Mouse (Mus musculus): ENCODE data around the gene Timp4. TPM values are rescaled to one million over a fixed set of nuclear protein-coding genes. Genes with fewer than 3 reads are reported as not detected.

Timp4 gene
- polyA plus RNA-seq, 1 experiment from 2014 or later, result 27.1 TPM

DNA sequence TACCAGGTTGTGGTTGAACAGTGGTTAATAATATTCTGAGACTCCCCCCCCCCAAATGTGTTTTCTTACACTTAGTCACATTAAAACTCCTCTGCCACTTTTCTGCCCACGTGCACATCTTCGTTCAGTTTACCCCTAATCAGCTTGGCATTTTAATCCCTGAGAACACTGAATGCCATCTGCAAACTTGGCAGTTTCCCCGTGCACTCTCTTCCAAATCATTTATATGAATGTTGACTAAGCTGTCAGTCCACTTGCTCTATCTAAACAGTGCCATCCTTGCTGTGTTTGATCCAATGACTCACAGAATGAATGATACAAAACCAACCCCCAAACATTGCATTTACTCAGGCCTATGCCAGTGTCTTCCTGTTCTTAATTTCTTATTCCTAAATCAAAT, 26.5 kb downstream of the Timp4 start:
- Histone ChIP-seq H3K9me3 (no peaks in the 10 kb centered on the region), H3K27ac (replicated peaks) (no peak overlapping the region), H3K9ac (no peak overlapping the region), H3K4me1 (replicated peaks) (peaks cover 11% of the 10 kb centered on the region; the same call in 1 of the 2 replicates), H3K27me3 (no peaks in the 10 kb centered on the region), H3K4me3 (no peak overlapping the region), H3K4me2 (no peak overlapping the region), H3K36me3 (no peaks in the 10 kb centered on the region)
- ATAC-seq (ENCODE audit: low FRiP score, low read depth), result no peak
- 54% methylated on average over 3 of the region's 3 CpGs for WGBS

DNA sequence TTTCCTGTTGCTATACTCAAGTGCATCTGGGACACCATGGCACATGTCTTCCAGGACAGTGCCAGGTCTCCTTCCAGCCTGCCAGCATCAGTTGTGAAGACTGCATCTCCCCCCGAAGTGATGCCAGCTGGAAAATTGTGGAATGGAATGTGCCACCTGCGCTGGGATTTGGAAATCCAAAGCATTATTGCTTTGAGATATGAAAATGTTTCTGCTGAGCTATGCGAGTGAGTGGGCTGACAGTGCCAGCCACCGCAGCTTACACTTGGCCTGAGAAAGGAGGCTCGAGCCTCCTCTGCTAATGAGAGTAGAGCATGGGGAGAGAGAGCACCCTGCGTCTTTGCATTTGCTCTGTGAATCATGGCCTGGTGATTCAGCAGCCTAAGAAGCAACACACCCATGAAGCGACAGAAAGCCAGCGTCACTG, 30.8 kb downstream of the Timp4 start:
- H3K4me2 ChIP-seq, result no peak overlapping the region
- H3K9ac ChIP-seq, result no peak overlapping the region
- 79% methylated on average over 8 of the region's 8 CpGs for WGBS
- no peaks in the 10 kb centered on the region for H3K27me3 ChIP-seq
- peaks cover 8% of the 10 kb centered on the region; the same call in 1 of the 2 replicates for H3K4me1 ChIP-seq (replicated peaks)
- no peak overlapping the region; the same call in 1 of the 2 replicates for H3K27ac ChIP-seq (replicated peaks)
- H3K9me3 ChIP-seq, result no peaks in the 10 kb centered on the region
- H3K4me3 ChIP-seq, result no peak overlapping the region
- H3K36me3 ChIP-seq, result no peaks in the 10 kb centered on the region
- no peak for ATAC-seq (ENCODE audit: low FRiP score, low read depth)

DNA sequence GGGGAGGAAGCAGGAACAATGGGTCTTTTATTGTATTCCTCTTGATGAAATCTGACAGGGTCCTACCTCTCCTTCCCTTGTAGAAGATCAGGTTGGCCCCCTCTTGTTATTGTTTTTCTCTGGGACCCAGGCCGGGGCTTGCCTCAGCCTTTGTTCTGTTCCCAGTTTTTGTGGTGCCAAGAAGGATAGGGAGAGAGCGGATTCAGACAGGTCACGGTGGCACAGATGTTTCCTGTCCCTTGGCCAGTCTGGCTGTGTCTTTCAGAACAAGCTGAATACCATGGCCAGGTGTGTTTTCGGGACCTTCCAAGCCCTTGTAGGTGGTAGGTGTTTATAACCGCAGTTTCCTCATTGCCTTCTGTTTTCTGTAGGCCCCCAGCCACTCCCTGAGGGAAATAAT, 38.9 kb downstream of the Timp4 start:
- 48% methylated on average over 5 of the region's 5 CpGs for WGBS
- Histone ChIP-seq H3K9me3 (no peaks in the 10 kb centered on the region), H3K4me3 (no peak overlapping the region), H3K27ac (replicated peaks) (no peak overlapping the region), H3K36me3 (no peaks in the 10 kb centered on the region), H3K4me1 (replicated peaks) (no peaks in the 10 kb centered on the region), H3K4me2 (no peak overlapping the region), H3K27me3 (no peaks in the 10 kb centered on the region), H3K9ac (no peak overlapping the region)
- no peak for ATAC-seq (ENCODE audit: low FRiP score, low read depth)

DNA sequence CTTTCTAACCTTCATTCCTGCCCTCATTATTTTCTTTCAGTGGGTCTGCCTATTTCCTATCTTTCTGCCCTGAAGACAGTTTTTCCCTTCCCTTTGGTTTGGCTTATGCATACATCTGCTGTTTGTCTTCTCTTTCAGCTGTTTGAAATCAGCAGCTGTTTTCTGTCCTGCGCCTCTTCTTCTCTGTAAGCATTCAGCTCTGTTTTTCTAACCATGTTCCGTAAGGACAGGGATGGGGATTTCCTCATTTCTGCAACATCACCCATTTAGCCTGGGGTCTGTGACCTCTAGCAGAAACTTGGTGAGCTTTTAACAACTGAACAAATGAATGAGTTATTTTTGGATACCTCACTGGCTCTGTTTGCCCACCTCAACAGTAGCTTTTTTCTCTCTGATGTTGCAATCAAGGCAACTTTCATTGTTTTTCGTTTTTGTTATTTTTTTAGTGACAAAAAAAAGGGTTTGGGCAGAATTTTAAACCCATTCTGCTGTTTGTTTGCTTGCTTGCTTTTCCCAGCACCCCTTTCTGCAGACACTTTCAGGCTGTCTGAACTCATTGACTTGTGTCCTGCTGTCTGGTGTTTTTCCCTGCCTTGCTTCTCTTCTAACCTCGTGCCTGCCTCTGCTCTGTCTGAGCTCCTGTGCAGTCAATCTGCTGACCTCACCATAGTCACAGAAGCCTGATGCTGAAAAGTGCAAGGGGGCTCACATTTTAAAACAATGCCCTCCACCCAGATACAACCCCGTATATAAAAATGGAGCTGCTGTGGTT, 39.7 kb downstream of the Timp4 start:
- H3K27me3 ChIP-seq, result no peaks in the 10 kb centered on the region
- H3K9me3 ChIP-seq, result no peaks in the 10 kb centered on the region
- H3K36me3 ChIP-seq, result no peaks in the 10 kb centered on the region
- H3K4me2 ChIP-seq, result no peak overlapping the region
- H3K9ac ChIP-seq, result no peak overlapping the region
- no peak overlapping the region for H3K27ac ChIP-seq (replicated peaks)
- WGBS, result 70% methylated on average over 5 of the region's 5 CpGs
- H3K4me1 ChIP-seq (replicated peaks), result no peaks in the 10 kb centered on the region
- H3K4me3 ChIP-seq, result no peak overlapping the region
- ATAC-seq (ENCODE audit: low FRiP score, low read depth), result no peak

GRCm38 (mm10) chr6:115210820-115211219, 41.2 kb downstream of the Timp4 start:
- WGBS, result 87% methylated on average over 3 of the region's 3 CpGs

GRCm38 (mm10) chr6:115210187-115210586, 41.8 kb downstream of the Timp4 start:
- no peak overlapping the region for H3K4me2 ChIP-seq
- WGBS, result 79% methylated on average over 2 of the region's 2 CpGs
- ATAC-seq (ENCODE audit: low FRiP score, low read depth), result no peak

More at GRCm38 (mm10) chr6:115210820-115211219, 41.2 kb downstream of the Timp4 start:
- no peak overlapping the region for H3K27ac ChIP-seq (replicated peaks)
- no peak overlapping the region for H3K4me2 ChIP-seq
- H3K4me1 ChIP-seq (replicated peaks), result no peaks in the 10 kb centered on the region
- no peak overlapping the region for H3K9ac ChIP-seq
- H3K36me3 ChIP-seq, result no peaks in the 10 kb centered on the region
- H3K9me3 ChIP-seq, result no peaks in the 10 kb centered on the region
- H3K4me3 ChIP-seq, result no peak overlapping the region
- H3K27me3 ChIP-seq, result no peaks in the 10 kb centered on the region
- ATAC-seq (ENCODE audit: low FRiP score, low read depth), result no peak

DNA sequence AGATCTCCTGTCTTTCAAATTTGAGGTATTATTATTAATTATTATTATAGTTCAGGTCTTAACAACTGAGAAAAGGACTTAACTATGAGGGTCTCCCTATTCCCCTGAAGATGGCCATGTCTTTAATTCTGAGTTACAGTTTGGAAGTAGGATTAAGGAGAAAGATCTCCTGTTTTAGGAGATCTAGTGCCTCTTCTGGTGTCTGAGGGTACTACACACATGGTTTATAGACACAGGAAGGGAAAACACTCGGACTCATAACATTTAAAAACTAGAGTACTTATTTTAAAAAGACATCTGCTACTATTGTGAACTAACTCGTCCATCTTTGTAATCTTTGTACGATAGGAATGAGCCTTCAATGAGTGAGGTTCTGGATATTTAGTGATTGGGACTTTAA, 49.0 kb downstream of the Timp4 start:
- 83% methylated on average over 3 of the region's 3 CpGs for WGBS
- Histone ChIP-seq H3K27me3 (no peaks in the 10 kb centered on the region), H3K4me2 (no peak overlapping the region), H3K4me1 (replicated peaks) (no peaks in the 10 kb centered on the region), H3K36me3 (no peaks in the 10 kb centered on the region), H3K4me3 (no peak overlapping the region), H3K9ac (no peak overlapping the region), H3K9me3 (no peaks in the 10 kb centered on the region), H3K27ac (replicated peaks) (no peak overlapping the region)
- no peak for ATAC-seq (ENCODE audit: low FRiP score, low read depth)

More at GRCm38 (mm10) chr6:115210187-115210586, 41.8 kb downstream of the Timp4 start:
- Histone ChIP-seq H3K9me3 (no peaks in the 10 kb centered on the region), H3K4me3 (no peak overlapping the region), H3K27me3 (no peaks in the 10 kb centered on the region), H3K4me1 (replicated peaks) (no peaks in the 10 kb centered on the region), H3K9ac (no peak overlapping the region), H3K27ac (replicated peaks) (no peak overlapping the region), H3K36me3 (no peaks in the 10 kb centered on the region)

GRCm38 (mm10) chr6:115200753-115201152, 51.3 kb downstream of the Timp4 start:
- Histone ChIP-seq H3K27me3 (no peaks in the 10 kb centered on the region), H3K4me1 (replicated peaks) (no peaks in the 10 kb centered on the region), H3K36me3 (no peaks in the 10 kb centered on the region), H3K27ac (replicated peaks) (no peak overlapping the region), H3K4me2 (no peak overlapping the region), H3K4me3 (no peak overlapping the region), H3K9me3 (no peaks in the 10 kb centered on the region), H3K9ac (no peak overlapping the region)
- 88% methylated on average over 3 of the region's 3 CpGs for WGBS
- no peak for ATAC-seq (ENCODE audit: low FRiP score, low read depth)

Other genes with a start within 250 kb of the Timp4 start
- gene Tamm41, start 214.3 kb downstream of the Timp4 start, polyA plus RNA-seq (2015; fragmentation: Nextera tagmentation; extraction: Ambion mirVana), result 45.5 and 47.1 TPM in 2 replicates
- gene Syn2, start 117.3 kb downstream of the Timp4 start, polyA plus RNA-seq (2015; fragmentation: Nextera tagmentation; extraction: Ambion mirVana), result 61.3 and 61.7 TPM in 2 replicates
- not detected in 2 replicates for gene Gm17482, start 24.9 kb downstream of the Timp4 start, polyA plus RNA-seq (2015; fragmentation: Nextera tagmentation; extraction: Ambion mirVana)
- 0.58 and 0.73 TPM in 2 replicates for gene Pparg, start 108.7 kb upstream of the Timp4 start, polyA plus RNA-seq (2015; fragmentation: Nextera tagmentation; extraction: Ambion mirVana)

All from hindbrain, embryonic 15.5 days (tissue).